Mouse (Mus musculus): Measurements from ENCODE around the gene Rad18.
"Not testable (repeated sequence)": the region's sequence is repeated elsewhere in the genome, so short reads cannot be mapped to it uniquely, and the experiment has no call there.

Rad18 gene

DNA sequence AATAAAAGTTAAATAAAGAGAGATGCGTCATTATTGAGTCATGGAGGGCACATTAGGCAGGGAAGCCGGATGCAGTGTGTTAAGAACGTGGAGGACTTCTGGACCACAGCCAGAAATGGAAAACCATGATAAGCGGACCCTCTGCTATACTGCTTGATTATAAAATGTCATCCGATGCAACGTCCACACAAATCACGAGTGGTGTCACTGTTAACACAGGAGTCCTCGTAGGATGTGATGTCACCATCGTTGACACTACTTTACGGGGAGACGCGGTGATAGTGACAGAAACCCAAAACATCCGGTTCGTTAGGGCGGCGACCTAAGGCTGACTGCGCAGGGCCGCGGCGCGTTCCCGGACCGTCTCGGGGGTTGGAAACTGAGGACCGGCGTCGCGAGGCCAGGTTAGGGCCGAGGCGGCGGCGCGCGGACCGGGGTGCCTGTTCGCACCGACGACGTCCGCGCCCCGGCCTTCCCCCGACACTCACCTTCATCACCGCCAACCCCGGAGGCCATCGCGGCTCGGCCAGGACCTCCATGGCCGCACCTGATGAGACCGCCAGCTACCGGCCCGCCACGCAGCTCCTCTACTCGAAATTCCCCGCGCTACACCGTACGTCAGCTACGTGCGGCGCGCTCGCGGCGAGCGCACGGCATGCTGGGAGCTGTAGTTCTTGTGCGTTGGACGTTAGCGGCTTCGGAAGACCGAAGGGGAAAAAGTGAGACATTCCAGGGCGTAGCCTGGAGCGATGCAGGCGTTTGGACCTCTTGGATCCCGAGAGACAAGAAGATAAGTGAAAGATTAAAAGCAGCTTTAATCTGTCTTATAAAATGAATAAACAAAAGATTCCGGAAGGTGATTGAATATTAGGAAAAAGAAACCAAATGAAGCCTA lies at the start of gene Rad18:
Gene Rad18 (minus strand): TSS at position 631 of the 895 bp plus-strand sequence.
- DNase-seq (ENCODE audit: low spot score), result no peak

DNA sequence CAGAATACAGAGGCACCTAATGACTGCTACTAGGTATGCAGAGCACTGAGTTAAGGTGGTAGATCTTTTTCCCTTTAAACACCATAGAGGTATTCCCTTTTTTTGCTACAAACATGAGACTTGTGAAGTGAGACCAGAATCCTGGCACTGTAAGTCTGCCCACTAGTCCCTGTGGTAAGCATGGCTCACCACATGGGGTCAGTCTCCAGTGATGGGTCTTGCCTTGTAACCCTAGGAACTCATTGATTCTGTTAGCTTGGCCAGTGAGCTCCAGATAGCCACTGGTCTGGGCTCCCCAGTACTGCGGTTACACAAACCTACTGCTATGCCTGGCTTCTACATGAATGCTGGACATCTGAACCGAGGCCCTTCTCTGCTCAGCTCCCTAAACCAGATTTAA lies 45.8 kb upstream of the Rad18 start:
- DNase-seq (ENCODE audit: low spot score), result no peak

DNA sequence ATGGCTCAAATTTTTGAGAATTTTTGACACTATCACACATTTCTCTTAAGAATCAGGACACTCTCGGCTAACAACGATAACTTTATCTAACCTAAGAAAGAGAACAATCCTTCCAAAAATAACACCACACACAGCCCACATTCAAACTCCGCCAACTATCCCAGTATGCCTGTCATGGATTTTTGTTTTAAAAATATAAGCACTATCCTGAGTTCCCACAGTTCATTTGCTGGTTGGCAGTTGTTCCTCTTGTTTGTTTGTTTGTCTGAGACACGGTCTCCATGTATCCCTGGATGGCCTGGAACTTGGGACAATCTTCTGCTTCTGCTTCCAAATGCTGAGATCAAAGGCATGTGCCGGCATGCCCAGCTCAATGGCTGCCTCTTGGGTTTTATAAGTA lies 45.3 kb upstream of the Rad18 start:
- DNase-seq (ENCODE audit: low spot score), result no peak

DNA sequence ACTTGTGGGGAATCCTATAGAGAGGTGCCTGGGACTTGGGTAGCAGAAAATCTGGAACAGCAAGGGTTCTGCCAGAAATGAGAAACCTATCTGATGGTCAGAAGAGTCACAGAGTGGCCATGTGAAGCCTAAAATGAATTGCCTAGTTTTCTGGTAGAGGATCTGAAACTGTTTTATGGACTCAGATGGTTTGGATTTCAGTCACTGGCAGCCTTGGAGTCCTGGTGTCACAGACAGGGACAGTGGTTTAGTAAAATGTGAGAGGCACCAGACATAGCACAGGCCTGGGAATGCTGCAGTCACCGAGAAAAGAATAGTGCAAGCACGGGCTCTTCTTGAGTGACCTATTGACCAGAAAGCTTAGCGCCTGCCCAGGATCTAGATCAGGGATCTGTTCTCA lies 43.1 kb upstream of the Rad18 start:
- DNase-seq (ENCODE audit: low spot score), result no peak

DNA sequence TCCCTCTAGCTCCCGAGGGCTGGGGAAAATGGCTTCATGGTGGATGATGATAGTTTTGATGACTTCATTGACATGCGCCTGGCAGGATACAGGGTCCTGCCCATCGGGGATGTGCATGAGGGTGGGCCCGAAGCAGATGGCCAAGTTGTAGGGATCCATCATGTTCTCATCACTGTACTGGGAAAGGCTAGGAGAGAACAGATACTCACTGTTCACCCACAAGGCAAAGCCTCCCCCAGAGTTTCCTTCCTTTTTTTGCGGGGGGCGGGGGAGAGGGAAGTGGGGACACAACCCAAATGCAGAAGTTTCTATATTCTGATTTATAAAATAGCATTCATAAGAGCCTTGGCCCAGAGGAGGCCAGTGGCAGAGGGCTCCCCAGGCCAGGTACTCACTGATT lies 42.4 kb upstream of the Rad18 start:
- DNase-seq (ENCODE audit: low spot score), result no peak

DNA sequence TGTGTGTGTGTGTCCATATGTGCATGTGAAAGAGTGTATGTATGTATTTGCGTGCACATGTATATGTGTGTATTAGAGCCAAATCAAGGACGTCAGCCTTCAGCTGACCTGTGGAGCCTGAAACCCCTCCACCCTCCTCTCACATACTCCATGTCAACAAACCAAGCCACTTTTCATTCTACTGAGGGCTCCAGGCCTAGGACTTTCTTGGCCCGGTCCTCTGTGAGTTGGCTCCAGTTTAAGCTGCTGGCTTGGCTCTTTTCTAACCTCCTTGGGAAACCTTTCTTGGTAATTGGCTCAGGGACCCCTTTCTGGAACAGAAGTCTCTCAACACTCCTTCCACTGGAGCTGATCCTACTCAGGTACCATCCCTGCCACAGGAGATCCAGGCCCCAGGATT lies 40.0 kb upstream of the Rad18 start:
- no peak for DNase-seq (ENCODE audit: low spot score)

DNA sequence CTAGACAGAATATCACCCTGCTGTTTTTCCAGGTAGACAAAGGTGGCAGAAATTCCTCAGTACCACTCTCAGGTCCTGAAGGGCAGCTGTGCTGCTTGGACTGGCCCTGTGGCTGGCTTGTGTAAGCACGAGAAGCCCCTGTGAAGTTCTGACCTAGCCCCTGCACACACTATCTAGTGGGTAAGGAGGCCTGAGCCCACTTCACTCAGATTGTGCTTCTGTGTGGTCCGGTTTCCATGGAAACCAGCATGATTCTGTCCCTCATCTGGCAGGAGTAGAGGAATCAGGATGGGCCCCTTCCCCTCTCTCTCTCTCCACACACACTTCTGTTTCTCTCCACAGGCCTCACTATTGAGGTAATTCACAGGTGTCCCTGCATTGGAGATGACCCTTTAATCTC lies 38.6 kb upstream of the Rad18 start:
- no peak for DNase-seq (ENCODE audit: low spot score)

DNA sequence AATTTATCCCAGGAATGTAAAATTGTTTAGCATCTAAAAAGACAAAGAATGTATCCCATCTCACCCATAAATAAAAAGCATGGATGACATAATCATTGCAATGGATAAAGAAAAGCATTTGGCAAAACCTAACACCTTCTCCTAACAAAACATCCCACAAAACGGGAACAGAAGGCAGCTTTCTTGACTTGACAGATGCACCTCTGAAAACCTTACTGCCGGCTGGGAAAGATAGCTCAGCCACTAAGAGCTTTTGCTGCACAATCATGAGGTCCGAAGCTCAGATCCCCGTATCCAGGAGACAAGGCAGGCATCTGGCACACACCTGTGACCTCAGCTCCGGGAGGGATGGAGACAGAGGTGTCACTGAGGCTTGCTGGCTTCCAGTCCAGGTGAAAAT lies 37.5 kb upstream of the Rad18 start:
- DNase-seq (ENCODE audit: low spot score), result no peak

DNA sequence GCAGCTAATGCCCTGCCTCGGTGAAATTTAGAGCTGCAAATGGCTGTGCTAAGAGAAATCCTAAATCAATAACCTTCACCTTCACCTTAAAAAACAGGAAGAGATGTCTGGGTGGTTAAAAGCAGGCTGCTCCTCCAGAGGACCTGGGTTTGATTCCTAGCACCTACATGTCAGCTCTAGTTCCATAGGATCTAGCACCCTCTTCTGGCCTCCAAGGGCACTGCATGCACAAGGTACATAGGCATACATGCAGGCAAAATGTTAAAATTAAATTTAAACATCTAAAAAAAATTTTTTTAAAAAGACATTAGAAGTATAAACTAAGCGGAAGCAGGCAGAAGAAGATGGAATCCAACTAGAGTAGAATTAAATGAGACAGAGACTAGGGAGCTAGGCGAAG lies 35.9 kb upstream of the Rad18 start:
- DNase-seq (ENCODE audit: low spot score), result no peak

DNA sequence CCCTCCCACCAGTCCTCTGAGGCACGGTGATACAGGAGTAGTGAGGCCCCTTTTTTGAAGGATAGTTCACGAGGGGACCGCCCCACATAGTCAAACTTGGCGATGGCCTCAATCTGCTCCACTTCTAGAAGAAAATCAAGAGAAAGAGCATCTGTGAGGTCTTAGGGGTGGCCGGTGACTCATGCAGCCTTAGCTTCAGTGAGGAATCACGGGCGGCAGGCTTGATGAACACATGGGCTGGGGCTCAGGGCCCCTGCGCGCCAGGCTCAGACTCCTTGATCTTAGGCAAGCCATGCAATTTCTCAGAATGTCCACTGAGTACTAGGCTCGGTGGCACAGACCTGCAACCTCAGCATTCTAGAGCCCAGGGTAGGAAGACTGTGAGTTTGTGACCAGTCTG lies 34.9 kb upstream of the Rad18 start:
- no peak for DNase-seq (ENCODE audit: low spot score)

DNA sequence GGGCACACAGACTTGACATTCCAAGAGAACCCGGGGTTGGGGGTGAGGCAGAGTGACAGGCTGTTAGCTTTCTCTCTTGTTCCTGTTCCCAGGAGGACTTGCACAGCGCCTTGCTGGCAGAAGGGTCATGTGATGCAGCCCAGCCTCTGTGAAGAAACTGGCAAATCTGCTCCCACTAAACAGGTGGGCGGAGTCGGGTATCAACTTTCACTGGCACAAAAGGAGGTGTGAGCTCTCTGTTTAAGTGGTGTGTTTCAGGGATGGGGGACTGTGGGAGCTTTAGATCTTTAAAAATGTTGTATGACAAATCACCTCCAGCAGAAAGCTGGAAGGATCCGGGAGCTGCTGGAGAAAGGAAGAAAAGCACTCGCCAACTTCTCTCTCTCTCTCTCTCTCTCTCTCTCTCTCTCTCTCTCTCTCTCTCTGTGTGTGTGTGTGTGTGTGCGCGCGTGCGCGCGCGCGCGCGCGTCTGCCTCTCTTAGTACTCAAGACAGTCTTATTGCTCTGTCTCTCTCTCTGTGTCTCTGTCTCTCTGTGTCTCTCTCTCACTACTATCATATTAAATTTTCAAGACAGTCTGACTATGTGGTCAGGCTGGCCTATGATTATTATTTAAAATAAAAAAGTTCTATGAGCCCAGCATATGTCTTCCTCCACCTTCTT lies 32.4 kb upstream of the Rad18 start:
- no peak for DNase-seq (ENCODE audit: low spot score)

DNA sequence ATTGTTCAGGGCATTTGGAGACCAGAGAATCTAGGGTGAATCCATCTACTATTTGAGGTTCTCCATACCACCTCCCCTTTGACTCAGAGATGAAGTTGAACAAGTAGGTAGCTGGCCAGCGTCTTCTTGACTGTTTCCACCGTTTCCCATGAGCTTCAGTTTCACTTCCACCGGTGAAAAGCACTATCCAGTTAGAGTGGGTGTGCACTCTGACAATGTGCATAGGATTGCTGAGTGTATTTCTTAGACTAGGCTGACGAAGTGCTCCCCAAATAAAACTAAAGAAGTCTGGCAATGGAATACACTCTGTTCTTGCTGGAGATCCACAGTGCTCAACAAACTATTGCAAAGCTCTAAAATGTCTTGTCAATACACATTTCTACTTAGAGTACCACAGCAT lies 29.0 kb upstream of the Rad18 start:
- no peak for DNase-seq (ENCODE audit: low spot score)

DNA sequence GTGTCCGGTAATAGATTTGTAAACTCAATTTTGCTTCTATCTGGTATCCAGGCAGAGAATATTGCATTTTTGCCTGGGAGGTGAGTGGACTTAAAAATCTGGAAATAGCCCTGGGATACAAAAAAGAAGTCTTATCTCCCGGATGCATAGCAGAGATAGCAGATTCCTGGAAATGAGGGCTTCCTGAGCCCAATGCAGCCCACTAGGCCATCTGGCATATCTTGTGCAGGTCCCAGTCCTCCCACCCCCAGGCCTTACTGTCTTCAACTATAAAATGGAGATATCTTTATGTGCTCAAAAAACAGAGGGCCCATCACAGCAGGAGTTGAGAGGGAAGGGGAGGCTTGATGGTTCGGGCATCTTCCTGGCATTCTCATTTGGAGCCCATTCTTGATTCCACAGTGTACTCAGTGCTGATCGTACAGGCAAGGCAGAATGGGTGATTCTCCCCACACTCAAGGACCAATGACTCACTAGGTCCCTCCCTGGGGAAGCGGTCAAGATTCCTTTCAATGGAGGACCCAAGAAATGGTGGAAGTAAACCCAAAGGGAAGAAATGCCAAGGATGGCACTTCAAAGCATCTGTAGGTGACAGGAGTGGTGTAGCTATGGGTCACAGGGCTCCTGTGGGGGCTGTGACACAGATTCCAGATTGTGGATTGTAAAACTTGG lies 24.1 kb upstream of the Rad18 start:
- no peak for DNase-seq (ENCODE audit: low spot score)

DNA sequence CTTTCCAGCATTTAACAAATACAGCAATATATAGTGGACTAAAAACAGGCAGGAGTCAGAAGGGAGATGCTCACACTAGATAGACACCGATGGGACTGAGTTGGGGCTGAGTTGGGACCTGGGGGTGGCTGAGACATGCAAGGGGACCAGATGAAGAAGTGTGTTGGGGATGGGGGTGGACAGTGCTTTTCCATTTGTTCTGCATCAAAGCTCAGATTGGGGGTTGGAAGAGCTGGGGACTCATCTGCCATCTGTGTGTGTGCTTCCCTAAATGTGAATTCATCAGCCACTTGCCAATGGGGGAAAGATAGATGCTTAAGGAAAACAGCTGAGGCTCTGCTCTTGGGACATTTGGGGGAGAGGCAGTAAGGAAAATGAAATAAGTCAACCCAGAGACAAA lies 23.5 kb upstream of the Rad18 start:
- no peak for DNase-seq (ENCODE audit: low spot score)

DNA sequence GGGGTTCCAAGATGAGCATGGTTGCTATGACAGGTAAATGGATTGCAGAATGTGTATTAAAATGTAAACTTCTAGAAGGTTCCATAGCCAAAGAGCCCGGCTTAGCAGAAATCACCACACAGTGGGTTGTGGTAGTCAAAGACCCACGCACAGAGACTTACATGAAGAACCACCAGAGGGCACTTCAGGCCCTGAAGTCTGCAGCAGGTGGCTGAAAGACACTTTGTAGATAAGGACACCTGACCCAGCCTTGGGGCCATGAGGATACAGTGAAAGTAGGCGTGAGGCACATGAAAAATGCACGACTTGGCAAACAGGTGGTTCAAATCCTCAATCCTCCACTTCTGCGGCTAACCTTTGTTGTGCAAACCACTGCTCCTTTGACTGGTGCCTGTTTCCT lies 20.7 kb upstream of the Rad18 start:
- no peak for DNase-seq (ENCODE audit: low spot score)

DNA sequence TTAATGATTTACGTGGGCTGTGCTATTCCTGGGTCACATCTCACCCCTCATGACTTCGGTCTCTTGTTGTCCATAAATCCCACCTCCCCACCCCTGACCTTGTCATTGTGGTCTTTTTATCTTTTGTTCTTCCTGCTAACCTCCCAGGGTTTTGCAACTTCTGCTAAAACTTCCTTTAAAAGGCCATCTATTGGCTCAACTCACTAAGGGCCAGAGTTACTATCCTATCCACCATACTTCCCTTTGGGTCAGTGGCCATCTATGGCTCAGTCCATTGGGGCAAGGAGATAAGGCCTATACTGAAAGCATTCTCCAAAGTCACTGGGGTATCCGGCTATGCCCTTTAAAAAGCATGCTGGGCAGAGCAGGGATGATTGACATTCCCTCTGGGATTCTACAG lies 17.5 kb upstream of the Rad18 start:
- DNase-seq (ENCODE audit: low spot score), result no peak

DNA sequence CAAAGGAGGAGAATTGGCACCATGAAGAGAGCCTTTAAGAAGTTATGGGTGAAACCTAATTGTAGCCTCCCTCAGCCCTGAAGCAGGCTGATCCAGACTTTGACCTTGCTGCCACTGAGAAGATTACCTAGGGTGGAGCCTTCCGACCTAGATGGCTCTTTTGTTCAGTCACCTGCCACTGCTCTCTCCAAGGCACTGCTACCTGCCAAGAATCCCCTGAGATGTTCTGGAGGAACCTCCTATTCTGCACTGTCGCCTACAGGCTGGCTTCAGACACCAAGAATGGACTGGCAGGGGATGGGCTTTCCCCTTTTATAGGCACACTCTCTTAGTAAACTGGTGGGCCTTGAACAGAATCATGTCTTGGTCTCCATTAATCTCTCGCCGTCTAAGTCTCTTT lies 5.8 kb upstream of the Rad18 start:
- DNase-seq (ENCODE audit: low spot score), result not testable (repeated sequence)

DNA sequence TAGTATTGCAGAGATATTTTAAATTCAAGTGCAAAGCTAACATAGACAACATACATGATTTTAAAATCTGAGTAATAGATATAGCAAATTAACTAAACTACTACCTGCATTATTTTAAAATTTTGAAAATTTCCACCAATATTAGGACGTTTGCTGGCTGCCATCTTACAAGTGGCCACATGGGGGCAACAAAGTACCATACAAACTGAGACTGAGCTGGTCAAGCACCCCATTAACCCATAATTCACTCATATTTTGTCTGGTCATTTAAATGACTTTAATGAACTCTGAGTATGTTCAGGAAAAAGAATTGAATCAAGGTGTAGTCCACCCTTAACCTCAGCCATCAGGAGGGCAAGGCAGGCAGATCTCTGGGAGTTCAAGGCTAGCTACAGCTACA lies 3.9 kb upstream of the Rad18 start:
- peak; percentile 58 for DNase-seq (ENCODE audit: low spot score)

DNA sequence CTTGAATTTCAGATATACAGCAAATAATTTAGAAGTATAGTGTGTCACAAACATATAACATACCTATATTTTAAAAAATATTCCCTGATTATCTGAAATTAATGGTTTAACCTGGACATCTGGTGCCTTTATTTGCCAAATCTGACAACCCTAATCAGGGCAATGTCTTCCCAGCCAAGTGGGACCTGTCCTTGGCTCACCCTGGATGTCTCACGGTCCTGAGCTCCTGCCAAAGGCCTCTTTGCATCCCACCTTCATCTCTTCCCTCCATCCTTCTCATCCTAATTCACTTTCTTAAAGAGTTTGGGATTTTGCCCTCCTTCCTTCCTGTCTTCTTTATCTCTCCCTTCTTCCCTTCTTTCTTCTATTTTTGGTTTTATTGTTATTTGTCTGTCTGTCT lies 2.6 kb upstream of the Rad18 start:
- DNase-seq (ENCODE audit: low spot score), result no peak

DNA sequence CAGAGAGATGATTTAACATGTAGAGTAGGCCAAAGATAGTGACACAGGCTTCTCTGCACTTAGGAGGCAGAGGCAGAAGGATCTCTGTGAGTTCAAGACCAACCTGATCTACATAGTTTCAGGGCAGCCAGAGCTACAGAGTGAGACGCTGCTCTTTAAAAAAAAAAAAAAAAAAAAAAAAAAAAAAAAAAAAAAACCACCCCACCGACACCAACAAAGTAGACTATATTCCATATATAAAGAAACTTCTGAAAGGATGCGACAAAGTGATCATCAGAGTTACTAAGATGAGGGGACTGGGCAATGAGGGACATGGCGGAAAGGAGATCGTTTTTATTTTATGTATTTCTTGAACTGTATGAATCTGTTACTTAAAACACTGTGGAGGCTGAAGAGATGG lies 2.0 kb downstream of the Rad18 start:
- no peak for DNase-seq (ENCODE audit: low spot score)

DNA sequence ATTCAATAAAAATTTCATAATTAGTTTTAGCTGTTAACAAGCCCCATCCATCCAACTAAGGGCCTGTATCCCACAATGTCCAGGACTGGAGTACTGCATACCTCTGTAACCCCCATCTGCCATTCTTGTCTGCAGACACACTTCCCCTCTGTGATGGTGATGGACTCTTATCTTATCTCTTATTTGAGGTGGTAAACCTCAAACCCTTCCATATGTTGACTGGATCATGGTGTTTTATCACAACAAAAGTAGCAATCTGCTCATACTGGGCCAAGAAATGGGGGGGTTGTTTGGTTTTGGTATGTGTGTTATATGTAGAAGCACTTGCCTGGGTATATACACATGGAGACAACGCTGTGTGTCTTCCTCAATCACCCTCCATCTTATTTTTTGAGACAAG lies 5.0 kb downstream of the Rad18 start:
- DNase-seq (ENCODE audit: low spot score), result no peak

DNA sequence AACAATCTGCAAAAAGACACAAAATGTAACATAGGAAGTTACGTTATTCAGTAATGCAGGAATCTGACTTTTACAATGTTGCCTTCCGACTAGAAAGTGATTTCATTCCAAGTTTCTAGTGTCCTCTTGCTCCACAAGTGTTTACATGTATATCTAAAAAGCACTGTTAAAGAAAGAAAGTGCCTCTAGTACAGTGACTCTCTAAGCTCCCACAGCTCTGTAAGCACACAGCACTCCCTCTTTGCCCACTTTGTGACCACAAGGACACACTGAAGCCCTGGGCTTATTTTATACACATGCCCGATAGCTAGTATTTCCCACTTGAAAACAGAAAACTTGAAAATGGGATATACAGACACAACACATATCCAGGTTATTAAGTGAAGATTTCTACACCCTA lies 8.5 kb downstream of the Rad18 start:
- no peak for DNase-seq (ENCODE audit: low spot score)

DNA sequence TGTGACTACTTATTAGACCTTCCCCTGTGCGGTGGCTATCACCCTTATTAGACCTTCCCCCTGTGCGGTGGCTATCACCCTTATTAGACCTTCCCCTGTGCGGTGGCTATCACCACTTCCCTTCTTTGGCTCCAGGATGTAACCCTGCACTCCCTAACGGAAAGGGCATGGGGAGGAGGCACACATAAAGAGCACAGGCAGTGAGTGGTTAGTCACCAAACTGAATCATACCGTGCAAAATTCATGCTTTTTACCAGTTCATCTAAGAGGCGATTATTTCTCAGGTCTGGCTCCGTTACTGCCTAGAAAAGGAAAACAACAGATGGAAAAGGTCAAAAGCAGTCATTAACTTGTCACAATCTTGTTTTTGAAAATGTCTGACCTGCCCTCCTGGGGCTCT lies 10.0 kb downstream of the Rad18 start:
- DNase-seq (ENCODE audit: low spot score), result no peak

Data from layer of hippocampus, adult 9-10 months (tissue).